Mouse (Mus musculus) neural tube, embryonic 12.5 days (tissue): ENCODE results near the gene Ltbp1. TPM values are rescaled to one million over a fixed set of nuclear protein-coding genes. Genes with fewer than 3 reads are reported as not detected.

Source experiments
- ATAC-seq: fragments of 200-750 bp; cut with Nextera tagmentation; 2 replicates; pipeline ENCODE4 v1.8.0; 2017; ENCODE audit warnings: low read depth, mild to moderate bottlenecking, moderate TSS enrichment, moderate library complexity; ENCODE audit not compliant: low FRiP score
- H3K27ac ChIP-seq: fragments of 300-500 bp; sonication (generic); 2 replicates; pipeline ENCODE4 v1.5.1; 2016
- H3K27me3 ChIP-seq: fragments of 300-500 bp; sonication (generic); replicated peaks from 2 replicates; pipeline ENCODE4 v1.6.1; 2016; ENCODE audit warnings: mild to moderate bottlenecking
- H3K36me3 ChIP-seq: fragments of 300-500 bp; sonication (generic); 2 replicates; pipeline ENCODE4 v1.6.1; 2016; ENCODE audit warnings: mild to moderate bottlenecking
- H3K4me1 ChIP-seq: fragments of 300-500 bp; sonication (generic); 2 replicates; pipeline ENCODE4 v1.6.1; 2016
- H3K4me2 ChIP-seq: fragments of 300-500 bp; sonication (generic); replicated peaks from 2 replicates; pipeline ENCODE4 v1.6.1; 2016; ENCODE audit warnings: mild to moderate bottlenecking
- H3K4me3 ChIP-seq: fragments of 300-500 bp; sonication (generic); 2 replicates; pipeline ENCODE4 v1.5.1; 2016
- H3K9ac ChIP-seq: fragments of 300-500 bp; sonication (generic); 2 replicates; pipeline ENCODE4 v1.6.1; 2016; ENCODE audit warnings: mild to moderate bottlenecking
- H3K9me3 ChIP-seq: fragments of 300-500 bp; sonication (generic); 2 replicates; pipeline ENCODE4 v1.6.1; 2016; ENCODE audit warnings: mild to moderate bottlenecking
- WGBS: fragments of 180-500 bp; shearing (Covaris S2); methylation state at CpG from one replicate; pipeline ENCODE4 v1.1.7; 2016; 5-methylcytosine and 5-hydroxymethylcytosine counted together
- polyA plus RNA-seq: library from polyadenylated mRNA; unstranded; fragments of >200 nt; fragmentation: Nextera tagmentation; extraction: Ambion mirVana; gene quantifications from 2 replicates; pipeline ENCODE4 v1.2.1, GENCODE M21; 2016

Gene Ltbp1
- polyA plus RNA-seq, 1 experiment from 2014 or later, result 7.2 TPM

DNA sequence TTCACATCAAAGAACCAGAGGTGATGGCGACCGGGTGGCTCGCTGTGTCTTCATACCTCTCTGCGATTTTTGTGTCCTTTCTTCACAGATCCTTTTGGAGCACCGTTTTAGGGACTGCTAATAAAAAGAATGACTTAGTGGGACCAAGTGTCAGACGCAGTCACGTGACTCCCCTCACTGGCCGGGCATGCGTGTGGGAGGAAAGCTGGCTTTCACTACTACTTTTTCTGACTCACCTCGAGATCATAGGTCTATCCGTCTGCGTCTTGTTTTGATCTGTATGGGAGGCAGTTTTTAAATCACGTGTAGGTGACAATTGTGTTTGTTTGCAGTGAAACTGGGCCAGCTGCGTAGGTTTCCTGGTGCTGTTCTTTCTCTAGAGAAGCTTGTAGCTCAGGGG, 28.0 kb downstream of the Ltbp1 start:
- Histone ChIP-seq H3K36me3 (no peaks in the 10 kb centered on the region), H3K9ac (no peak overlapping the region), H3K9me3 (no peaks in the 10 kb centered on the region), H3K4me2 (no peak overlapping the region), H3K27me3 (no peaks in the 10 kb centered on the region), H3K27ac (no peak overlapping the region), H3K4me3 (no peak overlapping the region), H3K4me1 (no peaks in the 10 kb centered on the region)
- 81% methylated on average over 14 of the region's 14 CpGs for WGBS
- no peak for ATAC-seq

DNA sequence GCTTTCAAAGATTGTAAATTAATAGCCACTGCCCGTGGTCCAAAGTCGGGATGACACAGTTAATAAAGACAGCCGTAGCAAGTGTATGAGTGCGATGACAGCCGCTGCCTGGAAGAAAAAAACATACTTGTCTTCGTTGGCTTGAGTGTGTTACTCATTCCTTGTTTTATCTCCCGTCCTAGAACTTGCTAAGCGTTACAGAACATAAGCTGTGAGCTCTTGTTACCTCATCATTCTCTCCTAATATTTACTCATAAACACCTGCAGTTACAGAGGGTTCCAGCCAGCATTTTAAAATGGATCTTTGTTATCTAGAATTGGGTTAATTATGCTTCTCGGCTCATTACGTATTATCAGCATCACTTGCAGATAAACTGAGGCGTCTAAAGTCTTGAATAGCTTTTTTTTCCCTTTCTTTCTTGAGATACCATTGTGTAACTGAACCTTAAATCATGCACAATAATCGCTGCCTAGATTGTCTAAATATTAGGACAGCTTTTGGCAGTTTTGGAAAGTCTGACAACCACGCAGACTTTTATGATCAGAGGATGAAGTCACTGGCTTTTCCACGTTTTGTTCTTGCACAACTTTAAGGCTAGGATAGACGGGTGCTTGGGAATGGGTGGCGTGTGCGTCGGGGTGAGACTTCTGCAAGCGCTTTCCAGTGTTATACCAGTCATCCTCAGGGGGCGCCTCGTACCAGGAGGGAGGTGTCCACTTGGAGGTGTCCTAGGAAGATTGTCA, 28.7 kb downstream of the Ltbp1 start:
- Histone ChIP-seq H3K4me3 (no peak overlapping the region), H3K4me1 (no peaks in the 10 kb centered on the region), H3K9ac (no peak overlapping the region), H3K27me3 (no peaks in the 10 kb centered on the region), H3K36me3 (no peaks in the 10 kb centered on the region), H3K27ac (no peak overlapping the region), H3K4me2 (no peak overlapping the region), H3K9me3 (no peaks in the 10 kb centered on the region)
- 92% methylated on average over 21 of the region's 21 CpGs for WGBS
- no peak for ATAC-seq

DNA sequence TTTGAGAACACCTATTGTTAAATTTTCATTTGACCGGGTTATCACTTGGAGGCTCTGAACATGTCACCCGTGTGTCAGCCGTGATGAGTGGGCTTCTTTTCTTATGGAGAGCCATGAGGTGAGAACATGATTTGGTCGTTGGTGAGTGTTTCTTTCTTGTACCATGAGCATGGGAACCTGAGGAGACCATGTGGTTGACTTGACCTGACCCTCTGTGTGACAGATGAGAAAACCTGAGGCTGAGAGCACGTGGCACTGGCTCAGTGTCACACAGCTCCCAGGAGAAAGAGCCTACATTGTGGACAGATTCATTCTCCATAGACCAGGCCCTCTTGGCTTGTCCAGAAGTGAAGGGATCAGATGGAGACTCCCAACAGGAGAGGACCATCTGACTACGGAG, 31.5 kb downstream of the Ltbp1 start:
- ATAC-seq, result no peak
- no peak overlapping the region for H3K9ac ChIP-seq
- 80% methylated on average over 6 of the region's 6 CpGs for WGBS

DNA sequence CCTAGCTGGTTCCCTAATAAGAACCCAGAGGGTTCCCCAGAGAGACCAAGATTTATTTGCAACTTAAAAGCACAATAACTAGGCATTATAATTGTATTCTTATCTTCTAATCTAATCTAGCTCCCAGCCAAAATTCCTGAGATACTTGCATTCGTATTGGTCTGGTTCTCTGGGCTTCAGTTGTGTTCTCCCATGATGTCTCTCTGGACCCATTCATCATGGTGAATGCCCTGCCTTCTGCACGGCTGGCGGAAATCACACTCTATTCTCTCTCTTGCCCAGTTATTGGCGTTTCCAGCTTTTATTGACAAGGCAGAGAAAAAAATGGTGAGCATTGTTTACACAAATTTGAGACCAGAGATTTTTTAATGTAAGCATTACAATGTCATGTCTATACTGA, 33.6 kb downstream of the Ltbp1 start:
- H3K4me2 ChIP-seq, result no peak overlapping the region
- H3K9me3 ChIP-seq, result no peaks in the 10 kb centered on the region
- H3K4me3 ChIP-seq, result no peak overlapping the region
- H3K27ac ChIP-seq, result no peak overlapping the region
- H3K4me1 ChIP-seq, result no peaks in the 10 kb centered on the region
- no peak for ATAC-seq
- no peak overlapping the region for H3K9ac ChIP-seq
- no peaks in the 10 kb centered on the region for H3K36me3 ChIP-seq
- WGBS, result 52% methylated on average over 4 of the region's 4 CpGs
- H3K27me3 ChIP-seq, result no peaks in the 10 kb centered on the region

More for the DNA sequence above, 31.5 kb downstream of the Ltbp1 start:
- Histone ChIP-seq H3K9me3 (no peaks in the 10 kb centered on the region), H3K4me3 (no peak overlapping the region), H3K4me2 (no peak overlapping the region), H3K27ac (no peak overlapping the region), H3K4me1 (no peaks in the 10 kb centered on the region), H3K36me3 (no peaks in the 10 kb centered on the region), H3K27me3 (no peaks in the 10 kb centered on the region)

DNA sequence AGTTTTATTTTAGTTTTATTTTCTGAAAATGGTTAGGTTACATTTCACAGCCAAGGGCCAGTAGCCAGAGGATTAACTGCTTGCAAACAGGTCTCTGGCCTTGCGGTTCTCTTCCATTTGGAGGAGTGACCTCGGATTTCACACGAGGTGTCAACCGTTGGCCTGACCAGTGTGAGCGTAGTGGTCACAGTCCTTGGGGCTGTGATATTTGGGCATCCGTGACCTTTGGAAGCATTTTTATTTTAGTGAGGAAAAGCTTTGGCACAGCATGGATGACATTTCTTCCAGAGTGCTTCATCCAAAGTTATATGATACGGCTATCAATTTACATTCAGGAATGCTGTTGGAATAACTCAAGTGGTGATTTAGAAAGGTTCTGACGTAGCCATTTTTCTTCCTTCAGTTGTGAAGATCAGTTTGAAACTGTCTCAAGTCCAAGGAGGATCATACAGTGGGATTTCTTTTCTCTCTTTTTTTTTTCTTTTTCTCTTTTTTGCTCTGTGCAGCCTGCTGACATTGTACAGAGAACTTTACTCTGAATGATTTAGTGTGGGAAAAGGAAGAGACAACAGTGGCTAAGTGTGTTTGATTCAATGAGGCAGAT, 44.1 kb downstream of the Ltbp1 start:
- H3K27me3 ChIP-seq, result no peaks in the 10 kb centered on the region
- H3K9ac ChIP-seq, result no peak overlapping the region
- no peak overlapping the region for H3K4me2 ChIP-seq
- no peaks in the 10 kb centered on the region for H3K36me3 ChIP-seq
- no peak for ATAC-seq
- no peaks in the 10 kb centered on the region for H3K4me1 ChIP-seq
- H3K27ac ChIP-seq, result no peak overlapping the region
- 74% methylated on average over 8 of the region's 8 CpGs for WGBS
- H3K9me3 ChIP-seq, result peaks cover 5% of the 10 kb centered on the region; the same call in 1 of the 2 replicates
- H3K4me3 ChIP-seq, result no peak overlapping the region

DNA sequence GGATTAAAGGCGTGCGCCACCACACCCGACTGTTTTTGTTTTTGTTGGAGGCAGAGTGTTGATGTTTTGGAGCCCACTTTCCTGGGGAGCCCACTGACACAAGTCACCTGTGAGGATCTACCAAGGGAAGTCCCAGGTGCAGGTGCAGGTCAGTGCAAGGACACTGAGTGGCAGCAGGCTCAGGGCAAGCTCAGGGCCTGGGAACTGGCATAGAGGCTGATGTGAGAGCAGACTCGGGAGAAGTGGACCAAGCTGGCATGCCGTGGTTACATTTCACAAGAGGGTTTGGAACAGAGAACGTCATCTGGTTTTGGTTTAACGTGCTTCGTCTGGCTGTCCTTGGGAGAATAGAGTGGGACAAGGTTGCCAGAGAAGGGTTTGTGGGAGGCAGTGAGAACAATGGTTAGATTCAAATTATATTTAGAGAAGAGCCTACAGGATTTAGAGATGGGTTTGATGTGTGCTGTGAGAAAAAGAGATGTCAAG, 46.1 kb downstream of the Ltbp1 start:
- ATAC-seq, result no peak
- WGBS, result 91% methylated on average over 8 of the region's 8 CpGs
- no peaks in the 10 kb centered on the region for H3K4me1 ChIP-seq

DNA sequence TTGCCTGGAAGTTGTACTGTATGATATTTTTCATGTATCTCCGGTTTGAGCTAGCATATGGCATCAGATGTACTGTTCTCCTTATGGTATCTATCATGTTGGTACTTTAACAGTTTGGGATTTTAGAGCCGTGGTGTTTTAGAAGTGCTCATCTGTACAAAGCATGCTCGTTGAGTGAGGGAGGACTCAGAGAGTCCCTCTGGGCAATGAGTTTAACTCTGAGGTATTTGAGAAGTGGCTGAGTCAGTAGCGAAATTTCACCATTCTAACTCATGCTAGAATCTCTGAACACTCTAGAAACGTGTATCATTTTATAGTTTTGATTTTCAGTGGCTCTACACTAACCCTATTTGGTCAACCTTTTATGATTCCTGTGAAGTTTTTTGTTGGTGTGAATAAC, 49.9 kb downstream of the Ltbp1 start:
- H3K27me3 ChIP-seq, result no peaks in the 10 kb centered on the region
- no peak overlapping the region for H3K4me3 ChIP-seq
- WGBS, result 83% methylated on average over 5 of the region's 5 CpGs
- no peaks in the 10 kb centered on the region for H3K9me3 ChIP-seq
- H3K36me3 ChIP-seq, result no peaks in the 10 kb centered on the region
- no peak overlapping the region for H3K9ac ChIP-seq
- H3K4me1 ChIP-seq, result no peaks in the 10 kb centered on the region
- H3K27ac ChIP-seq, result no peak overlapping the region
- no peak for ATAC-seq
- H3K4me2 ChIP-seq, result no peak overlapping the region

More for the DNA sequence above, 46.1 kb downstream of the Ltbp1 start:
- H3K27ac ChIP-seq, result no peak overlapping the region
- H3K27me3 ChIP-seq, result no peaks in the 10 kb centered on the region
- H3K9ac ChIP-seq, result no peak overlapping the region
- no peaks in the 10 kb centered on the region for H3K36me3 ChIP-seq
- H3K4me3 ChIP-seq, result no peak overlapping the region
- H3K9me3 ChIP-seq, result no peaks in the 10 kb centered on the region
- no peak overlapping the region for H3K4me2 ChIP-seq

DNA sequence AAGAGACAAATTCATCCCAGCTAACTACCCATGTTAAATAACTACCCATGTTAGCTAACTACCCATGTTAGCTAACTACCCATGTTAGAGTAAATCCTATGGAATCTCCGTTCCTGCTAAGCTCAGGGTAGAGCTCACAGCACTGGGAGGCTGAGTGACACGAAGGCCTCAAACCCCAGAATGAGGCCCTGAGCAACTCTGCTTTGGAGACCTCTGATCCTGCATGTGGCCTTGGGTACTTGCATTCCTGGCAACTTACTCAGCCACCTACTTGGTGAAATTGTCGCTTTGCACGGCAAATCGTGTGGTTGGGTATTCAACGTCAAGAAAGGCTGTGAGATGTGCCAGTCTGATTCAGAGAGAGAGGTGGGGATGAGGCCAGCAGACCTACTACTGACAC, 50.6 kb downstream of the Ltbp1 start:
- no peaks in the 10 kb centered on the region for H3K27me3 ChIP-seq
- 91% methylated on average over 6 of the region's 6 CpGs for WGBS
- ATAC-seq, result no peak
- H3K4me1 ChIP-seq, result no peaks in the 10 kb centered on the region
- H3K4me3 ChIP-seq, result no peak overlapping the region
- H3K27ac ChIP-seq, result no peak overlapping the region
- no peak overlapping the region for H3K9ac ChIP-seq
- no peaks in the 10 kb centered on the region for H3K9me3 ChIP-seq
- no peaks in the 10 kb centered on the region for H3K36me3 ChIP-seq
- H3K4me2 ChIP-seq, result no peak overlapping the region

DNA sequence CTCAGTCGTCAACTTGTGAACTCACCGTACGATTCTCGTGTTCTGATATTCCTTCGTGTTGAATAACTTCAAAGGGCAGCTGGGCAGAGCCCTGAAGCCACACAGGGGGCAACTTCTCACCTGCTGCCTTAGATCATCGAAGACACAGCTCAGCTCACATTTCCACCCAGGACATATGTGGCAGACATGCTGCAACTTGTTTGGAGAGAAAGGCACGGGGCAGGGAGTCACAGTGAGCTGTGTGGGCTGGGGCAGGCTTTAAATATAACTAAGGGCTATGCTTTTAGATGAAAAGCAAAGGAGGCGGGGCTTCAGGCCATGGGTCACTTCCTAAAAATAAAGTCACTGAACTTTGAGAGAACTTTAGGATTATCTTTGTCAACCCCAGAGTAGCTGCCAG, 51.3 kb downstream of the Ltbp1 start:
- Histone ChIP-seq H3K9me3 (no peaks in the 10 kb centered on the region), H3K36me3 (no peaks in the 10 kb centered on the region), H3K4me3 (no peak overlapping the region), H3K27ac (no peak overlapping the region), H3K4me2 (no peak overlapping the region), H3K4me1 (no peaks in the 10 kb centered on the region), H3K27me3 (no peaks in the 10 kb centered on the region), H3K9ac (no peak overlapping the region)
- 58% methylated on average over 8 of the region's 8 CpGs for WGBS
- no peak for ATAC-seq

DNA sequence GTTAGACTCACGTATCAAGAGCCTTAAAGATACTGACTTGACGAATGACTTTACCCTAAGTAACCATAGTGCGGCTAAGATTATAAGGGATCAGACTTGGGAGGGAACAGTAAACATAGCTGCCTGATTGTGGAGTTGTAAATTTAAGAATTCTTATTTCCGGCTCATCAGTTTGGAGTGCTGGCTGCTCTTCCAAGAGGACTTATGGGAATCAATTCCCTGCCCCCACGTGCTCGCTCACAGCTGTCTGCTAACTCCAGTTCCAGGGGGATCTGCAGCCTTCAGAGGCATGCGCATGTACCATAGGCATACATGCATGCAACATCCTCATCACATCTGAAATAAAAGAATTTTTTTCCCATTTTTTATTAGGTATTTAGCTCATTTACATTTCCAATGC, 61.0 kb downstream of the Ltbp1 start:
- no peaks in the 10 kb centered on the region for H3K36me3 ChIP-seq
- no peaks in the 10 kb centered on the region for H3K9me3 ChIP-seq
- no peak overlapping the region for H3K4me3 ChIP-seq
- no peak overlapping the region for H3K9ac ChIP-seq
- H3K4me2 ChIP-seq, result no peak overlapping the region
- WGBS, result 81% methylated on average over 7 of the region's 7 CpGs
- H3K27me3 ChIP-seq, result no peaks in the 10 kb centered on the region; the same call in 1 of the 2 replicates
- H3K27ac ChIP-seq, result no peak overlapping the region
- ATAC-seq, result no peak
- H3K4me1 ChIP-seq, result peaks cover 7% of the 10 kb centered on the region; the same call in 1 of the 2 replicates

DNA sequence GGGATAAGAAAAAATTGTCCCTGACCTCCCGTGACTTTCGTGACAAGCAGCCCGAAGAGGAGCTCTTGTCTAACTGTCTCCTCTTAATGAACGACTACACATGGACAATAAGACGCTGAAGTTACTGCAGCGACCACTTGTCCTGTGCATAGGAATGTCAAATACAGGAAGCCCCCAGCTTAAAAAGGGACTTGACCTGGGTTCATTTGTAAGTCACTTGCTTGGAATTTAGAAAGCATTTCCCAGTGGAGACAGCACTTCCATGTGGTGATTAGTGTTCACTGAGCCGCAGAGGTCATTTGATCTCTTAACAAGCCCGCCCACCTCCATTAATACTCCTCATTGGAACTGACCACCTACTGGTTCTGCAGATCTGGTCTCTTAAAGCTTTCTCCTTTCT, 61.9 kb downstream of the Ltbp1 start:
- no peaks in the 10 kb centered on the region for H3K9me3 ChIP-seq
- no peak overlapping the region for H3K9ac ChIP-seq
- no peaks in the 10 kb centered on the region for H3K36me3 ChIP-seq
- no peak overlapping the region for H3K4me2 ChIP-seq
- 6% methylated on average over 8 of the region's 8 CpGs for WGBS
- H3K4me1 ChIP-seq, result peaks cover 7% of the 10 kb centered on the region; the same call in 1 of the 2 replicates
- no peak overlapping the region for H3K4me3 ChIP-seq
- no peaks in the 10 kb centered on the region; the same call in 1 of the 2 replicates for H3K27me3 ChIP-seq
- ATAC-seq, result no peak
- no peak overlapping the region for H3K27ac ChIP-seq

DNA sequence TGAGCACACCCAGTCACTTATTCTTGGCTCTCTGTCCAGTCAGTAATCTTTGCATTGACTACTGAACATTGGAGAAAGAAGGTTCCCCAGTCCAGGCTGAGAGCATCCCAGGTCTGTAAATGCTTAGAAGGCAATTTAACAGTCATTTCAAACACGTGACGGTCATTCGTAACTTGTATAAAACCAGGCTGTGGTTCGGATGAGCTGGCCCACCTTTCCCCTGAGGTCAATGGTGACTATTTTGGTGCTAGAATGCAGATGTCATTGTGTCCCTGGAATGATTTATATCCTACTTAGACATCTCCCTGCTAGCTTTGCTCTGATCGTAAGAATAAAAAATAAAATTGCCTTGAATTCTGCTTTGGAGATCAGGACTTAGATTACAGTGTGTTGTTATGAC, 63.9 kb downstream of the Ltbp1 start:
- Histone ChIP-seq H3K4me3 (no peak overlapping the region), H3K4me2 (no peak overlapping the region), H3K4me1 (peaks cover 7% of the 10 kb centered on the region; the same call in 1 of the 2 replicates), H3K9ac (no peak overlapping the region), H3K36me3 (no peaks in the 10 kb centered on the region), H3K27ac (no peak overlapping the region), H3K27me3 (no peaks in the 10 kb centered on the region; the same call in 1 of the 2 replicates), H3K9me3 (no peaks in the 10 kb centered on the region)
- WGBS, result 76% methylated on average over 5 of the region's 5 CpGs
- ATAC-seq, result no peak
